8 mouse cellular contexts compared by ENCODE assay signal in the genomic region with DNA sequence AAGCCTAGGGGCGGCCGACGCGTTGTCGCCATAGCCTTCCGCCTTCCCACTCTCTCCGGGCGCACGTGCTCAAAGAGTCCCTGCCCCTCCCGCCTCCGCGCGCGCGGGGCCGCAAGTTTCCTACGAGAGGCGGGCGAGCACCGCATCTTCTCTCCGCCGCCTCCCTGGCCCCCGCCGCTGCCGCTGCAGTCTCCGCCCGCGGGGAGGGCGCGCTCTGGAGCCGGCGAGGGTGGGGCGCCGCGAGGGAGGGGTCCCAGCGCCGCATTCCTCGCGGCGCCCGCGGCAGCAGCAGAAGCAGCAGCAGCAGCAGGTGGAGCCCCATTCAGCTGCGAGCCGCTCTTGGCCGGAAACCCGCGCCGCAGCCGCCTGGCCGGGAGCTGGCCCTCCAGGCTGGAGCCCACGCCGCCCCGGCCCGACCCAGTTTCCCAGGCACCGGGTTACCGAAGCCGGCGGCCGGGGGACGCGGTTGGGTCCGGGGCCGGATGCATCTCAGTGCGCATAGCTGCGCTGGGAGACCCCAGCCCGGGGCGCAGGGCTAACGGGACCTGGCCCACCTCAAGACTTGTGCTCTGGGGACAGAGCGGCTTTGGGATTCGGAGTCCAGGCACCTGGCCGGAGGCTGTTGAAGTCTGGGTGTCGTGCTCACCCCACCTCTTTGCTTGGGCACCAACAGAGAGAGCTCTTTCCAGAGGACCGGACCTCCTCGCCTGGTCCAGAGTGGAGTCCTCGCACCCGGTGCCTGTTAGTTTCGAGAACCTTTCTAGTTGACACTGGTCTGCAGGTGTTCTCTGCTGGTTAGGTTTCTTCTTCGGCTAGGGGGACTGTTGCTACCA. TPM values are rescaled to one million over a fixed set of nuclear protein-coding genes. Genes with fewer than 3 reads are reported as not detected.
DNase-seq lines count a peak whose midpoint lies in the region; ATAC-seq and TF ChIP-seq lines count a peak whose summit lies in the region.

A gene (plus strand): TSS at position 262 of the 833 bp plus-strand sequence.

- peaks cover 51% of the 10 kb centered on the region for H3K27me3 ChIP-seq in heart, postnatal 0 days (ENCODE audit: control insufficient read depth, insufficient read depth, low read length)
- H3K27me3 ChIP-seq in lung, postnatal 0 days (replicated peaks; ENCODE audit: insufficient read depth, low read length) = peaks cover 19% of the 10 kb centered on the region

- H3K9ac ChIP-seq in heart, postnatal 0 days (replicated peaks; ENCODE audit: low read depth, low read length) = peak within 1 kb of the TSS; percentile 29
- H3K9ac ChIP-seq in lung, postnatal 0 days (replicated peaks; ENCODE audit: low read depth) = peak within 1 kb of the TSS; percentile 34

- H3K4me3 ChIP-seq in heart, postnatal 0 days (ENCODE audit: low read depth, low read length) = peak within 1 kb of the TSS; percentile 55
- peak within 1 kb of the TSS; percentile 50 for H3K4me3 ChIP-seq in lung, postnatal 0 days (ENCODE audit: low read depth, low read length)

- peak within 1 kb of the TSS; percentile 92 for H3K4me2 ChIP-seq in heart, postnatal 0 days (ENCODE audit: low read depth, low read length)
- peak within 1 kb of the TSS; percentile 94 for H3K4me2 ChIP-seq in lung, postnatal 0 days (replicated peaks; ENCODE audit: low read depth, low read length)

- H3K9me3 ChIP-seq in heart, postnatal 0 days (replicated peaks; ENCODE audit: control insufficient read depth, low read length) = no peaks in the 10 kb centered on the region
- no peaks in the 10 kb centered on the region for H3K9me3 ChIP-seq in lung, postnatal 0 days (ENCODE audit: low read length)

- peak; percentile 69 for ATAC-seq in heart, postnatal 0 days (ENCODE audit: insufficient read depth, low read depth)
- ATAC-seq in lung, postnatal 0 days = peak; percentile 82

- H3K4me1 ChIP-seq in heart, postnatal 0 days (ENCODE audit: control insufficient read depth, insufficient read depth) = peaks cover 10% of the 10 kb centered on the region
- H3K4me1 ChIP-seq in lung, postnatal 0 days (ENCODE audit: insufficient read depth, low read depth, low read length) = peaks cover 5% of the 10 kb centered on the region; the same call in 1 of the 2 replicates

- 2% methylated on average over 72 of the region's 78 CpGs for WGBS in heart, postnatal 0 days
- WGBS in lung, postnatal 0 days = 5% methylated on average over 63 of the region's 78 CpGs

- no peak for TF ChIP-seq CTCF in heart, postnatal 0 days (IDR thresholded peaks at IDR 0.05; ENCODE audit: low read depth)
- TF ChIP-seq CTCF in lung, postnatal 0 days (IDR thresholded peaks at IDR 0.05) = 0 out of 2 replicates have a peak, but pooled peaks have one; percentile 2

- TF ChIP-seq EP300 in heart, postnatal 0 days (IDR thresholded peaks at IDR 0.05; ENCODE audit: low read depth) = no peak
- no peak for TF ChIP-seq EP300 in lung, postnatal 0 days (IDR thresholded peaks at IDR 0.05)

- no peak within 1 kb of the TSS for H3K27ac ChIP-seq in heart, postnatal 0 days (ENCODE audit: low read depth)
- no peak within 1 kb of the TSS for H3K27ac ChIP-seq in lung, postnatal 0 days (ENCODE audit: low read length)

- DNase-seq in left cerebral cortex, adult 18-20 months (ENCODE audit: low spot score in 2 of 2) = peak; percentile 51 to 72
- no peak for DNase-seq in left cerebral cortex, adult 11 months (ENCODE audit: low spot score)
- peak; percentile 73 for DNase-seq in embryo, embryonic 9.5 days (ENCODE audit: extremely low spot score)
- peak; percentile 47 for DNase-seq in heart, postnatal 0 days (ENCODE audit: low spot score)
- peak; percentile 56 to 72 for DNase-seq in layer of hippocampus, postnatal 10 days (ENCODE audit: low spot score in 2 of 2)
- peak; percentile 63 for DNase-seq in lung, postnatal 0 days (ENCODE audit: low spot score)
- DNase-seq in retina, postnatal 1 day = peak; percentile 84
- no peak for DNase-seq in c-Kit-positive CD71-positive TER-119-positive erythroid progenitor cells, embryonic 14.5 days (ENCODE audit: low spot score)

- no peaks in the 10 kb centered on the region for H3K36me3 ChIP-seq in heart, postnatal 0 days (replicated peaks; ENCODE audit: control insufficient read depth, insufficient read depth, low read length)
- H3K36me3 ChIP-seq in lung, postnatal 0 days (ENCODE audit: insufficient read depth, low read length) = no peaks in the 10 kb centered on the region

RNA-seq across cellular contexts. Expression of the gene that starts here (rescaled TPM):
- 10 to 100 TPM; 73.8 to 96.1 TPM for total RNA-seq in left cerebral cortex, adult 18-20 months (2021)
- total RNA-seq in heart, postnatal 0 days (2014; rRNA removed; ENCODE audit: low replicate concordance) = not detected in 2 replicates
- 0.07 TPM in 1 of 2 replicates, not detected in the other for polyA plus RNA-seq in heart, postnatal 0 days (2015; fragmentation: Nextera tagmentation; extraction: Ambion mirVana)
- total RNA-seq in layer of hippocampus, postnatal 10 days (2021) = 10 to 100 TPM; 48.3 to 56.1 TPM
- 0.25 and 0.30 TPM in 2 replicates for polyA plus RNA-seq in lung, postnatal 0 days (2015; fragmentation: Nextera tagmentation; extraction: Ambion mirVana)

Comparison
In these comparisons a context has a peak if more than half of its experiments do, and no peak if none do; other contexts are left out.
1. RNA of the gene that starts here (total RNA-seq): 73.8 to 96.1 TPM in left cerebral cortex, adult 18-20 months and 48.3 to 56.1 TPM in layer of hippocampus, postnatal 10 days; not detected in heart, postnatal 0 days; every median in the first group is over 10 times any median in the second.
2. DNase-seq: peak in left cerebral cortex, adult 18-20 months (2 of 2), embryo, embryonic 9.5 days (single experiment), layer of hippocampus, postnatal 10 days (2 of 2) and retina, postnatal 1 day (single experiment); none in left cerebral cortex, adult 11 months (single experiment) and c-Kit-positive CD71-positive TER-119-positive erythroid progenitor cells, embryonic 14.5 days (single experiment).
3. Peak in DNase-seq, ATAC-seq, H3K4me3 ChIP-seq, H3K9ac ChIP-seq and H3K4me2 ChIP-seq in heart, postnatal 0 days; RNA of the gene not detected or under 1 TPM.
4. Peak in DNase-seq, ATAC-seq, H3K4me3 ChIP-seq, H3K9ac ChIP-seq and H3K4me2 ChIP-seq in lung, postnatal 0 days; RNA of the gene not detected or under 1 TPM.